Mouse (Mus musculus): ENCODE results near the gene Apba3. TPM values are rescaled to one million over a fixed set of nuclear protein-coding genes. Genes with fewer than 3 reads are reported as not detected.
A peak's percentile ranks its signal among the peaks of the same experiment; 100 is the strongest.

The Apba3 gene
- total and polyA plus RNA-seq, 3 experiments, result 68.9 to 73.2 TPM; not detected in 1

DNA sequence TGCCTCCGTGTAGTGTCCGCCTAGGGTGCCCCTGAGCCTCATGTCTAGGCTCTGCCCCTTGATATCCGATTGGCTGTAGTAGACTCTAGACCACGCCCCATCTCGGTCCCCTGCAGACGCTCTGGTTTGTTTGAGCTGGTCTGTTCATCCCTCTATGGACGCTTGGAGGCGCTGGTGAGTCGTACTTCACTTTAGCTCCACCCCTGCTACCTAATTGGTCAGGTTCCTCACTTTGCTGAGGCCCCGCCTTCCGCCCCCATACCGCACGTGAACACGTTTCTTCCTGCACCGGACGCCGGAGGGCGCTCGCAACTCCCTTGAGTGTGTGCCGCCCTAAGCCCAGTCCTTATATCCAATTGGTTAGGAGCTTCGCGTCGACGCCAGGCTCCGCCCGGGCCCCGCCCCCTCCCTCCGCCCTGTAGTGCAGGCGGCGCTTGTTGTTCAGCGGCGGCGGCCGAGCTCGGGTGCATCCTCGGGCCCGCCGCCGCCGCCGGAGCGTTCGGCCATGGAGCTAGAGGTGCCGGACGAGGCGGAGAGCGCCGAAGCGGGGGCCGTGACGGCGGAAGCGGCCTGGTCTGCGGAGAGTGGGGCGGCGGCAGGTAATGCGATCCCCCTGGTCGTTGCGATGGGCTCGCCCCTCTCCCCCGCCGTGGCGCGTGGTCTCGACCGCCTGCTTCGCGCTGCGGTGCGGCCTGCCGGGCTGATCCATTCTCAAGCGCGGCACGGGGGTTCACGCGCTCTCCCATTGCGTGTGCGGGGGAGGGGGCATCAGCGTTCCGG is 26.0 kb downstream of the Apba3 start, which contains the start of gene Pip5k1c:
Gene Pip5k1c (plus strand): TSS at position 410 of the 780 bp plus-strand sequence.
- H3K9me3 ChIP-seq (replicated peaks; ENCODE audit: insufficient read depth, low read length), result no peaks in the 10 kb centered on the region
- DNase-seq (ENCODE audit: low read depth, low spot score), result peak; percentile 100
- H3K9ac ChIP-seq (ENCODE audit: control insufficient read depth, low read depth, low read length, poor library complexity, severe bottlenecking), result peak within 1 kb of the TSS; percentile 88
- H3K4me1 ChIP-seq (ENCODE audit: control insufficient read depth in 1 of 2, insufficient read depth in 2 of 2, low read length in 2 of 2), result peaks cover 11 to 30% of the 10 kb centered on the region in 2 experiments
- no peaks in the 10 kb centered on the region for H3K27me3 ChIP-seq (ENCODE audit: control insufficient read depth in 1 of 2, insufficient read depth in 2 of 2, low read length in 2 of 2)
- H3K27ac ChIP-seq (ENCODE audit: control insufficient read depth, low read depth, low read length), result peak within 1 kb of the TSS; percentile 82
- peak within 1 kb of the TSS; percentile 86 to 91 for H3K4me3 ChIP-seq (ENCODE audit: control insufficient read depth in 1 of 2, insufficient read depth in 1 of 2, low read depth in 2 of 2, low read length in 2 of 2)
- H3K79me2 ChIP-seq (ENCODE audit: control insufficient read depth, insufficient read depth, low read length, poor library complexity), result peaks cover 45% of the 10 kb centered on the region
- H3K36me3 ChIP-seq (ENCODE audit: control insufficient read depth in 1 of 2, insufficient read depth in 2 of 2, low read length in 2 of 2), result peaks cover 0 to 20% of the 10 kb centered on the region in 2 experiments; a peak in 2 of 4 replicates
- TF ChIP-seq ZKSCAN1 (IDR thresholded peaks at IDR 0.05; ENCODE audit: low read depth, low read length) (no peak), MYB (IDR thresholded peaks at IDR 0.05; ENCODE audit: low read depth, low read length) (no peak), POLR2AphosphoS5 (IDR thresholded peaks at IDR 0.05; ENCODE audit: borderline replicate concordance, low read depth, low read length) (no peak), KAT2A (conservative IDR thresholded peaks at IDR 0.05; ENCODE audit: low read depth, low read length) (no peak; the same call in 1 of the 2 replicates), CHD1 (IDR thresholded peaks at IDR 0.05; ENCODE audit: low read depth, low read length) (peak; percentile 99), POLR2A (IDR thresholded peaks at IDR 0.05; ENCODE audit: control insufficient read depth in 1 of 2, insufficient read depth in 1 of 2, low read depth in 1 of 2, low read length in 2 of 2, poor library complexity in 1 of 2) (peak; percentile 73 to 91), CTCF (IDR thresholded peaks at IDR 0.05 in 2 of 3, conservative IDR thresholded peaks at IDR 0.05 in 1 of 3; ENCODE audit: control insufficient read depth in 1 of 3, insufficient read depth in 1 of 3, low read depth in 2 of 3, low read length in 3 of 3, poor library complexity in 1 of 3, severe bottlenecking in 1 of 3) (peak; percentile 64 to 96 (median 82)), ZC3H11A (IDR thresholded peaks at IDR 0.05; ENCODE audit: low read depth, low read length) (no peak), TAL1 (IDR thresholded peaks at IDR 0.05; ENCODE audit: low read length) (no peak), GATA1 (IDR thresholded peaks at IDR 0.05; ENCODE audit: low read depth, low read length) (no peak), CHD2 (IDR thresholded peaks at IDR 0.05; ENCODE audit: low read length) (no peak), RCOR1 (IDR thresholded peaks at IDR 0.05; ENCODE audit: low read depth, low read length) (no peak), POLR2AphosphoS2 (IDR thresholded peaks at IDR 0.05; ENCODE audit: low read length) (peak; percentile 85; the same call in 1 of the 2 replicates), TBP (IDR thresholded peaks at IDR 0.05; ENCODE audit: low read depth, low read length) (peak; percentile 62), MAFK (IDR thresholded peaks at IDR 0.05; ENCODE audit: borderline replicate concordance, low read depth, low read length) (no peak), ZMIZ1 (IDR thresholded peaks at IDR 0.05; ENCODE audit: low read depth, low read length) (no peak), E2F4 (IDR thresholded peaks at IDR 0.05; ENCODE audit: borderline replicate concordance, low read depth, low read length) (no peak), MAZ (IDR thresholded peaks at IDR 0.05; ENCODE audit: low read depth, low read length) (peak; percentile 71; the same call in 1 of the 2 replicates), USF2 (IDR thresholded peaks at IDR 0.05; ENCODE audit: borderline replicate concordance in 1 of 2, insufficient read depth in 1 of 2, low read depth in 1 of 2, low read length in 2 of 2) (no peak), SMC3 (IDR thresholded peaks at IDR 0.05; ENCODE audit: low read depth, low read length) (peak; percentile 65), USF1 (IDR thresholded peaks at IDR 0.05; ENCODE audit: low read depth, low read length) (peak; percentile 88), ZNF384 (IDR thresholded peaks at IDR 0.05; ENCODE audit: low read depth, low read length) (no peak), BHLHE40 (IDR thresholded peaks at IDR 0.05; ENCODE audit: borderline replicate concordance, low read depth, low read length) (peak; percentile 100), MYC (IDR thresholded peaks at IDR 0.05; ENCODE audit: low read depth, low read length) (peak; percentile 94), NRF1 (IDR thresholded peaks at IDR 0.05; ENCODE audit: insufficient read depth, low read depth, low read length, poor library complexity, severe bottlenecking) (peak; percentile 9; the same call in 1 of the 2 replicates), RAD21 (IDR thresholded peaks at IDR 0.05; ENCODE audit: low read depth, low read length) (peak; percentile 47), ETS1 (IDR thresholded peaks at IDR 0.05; ENCODE audit: low read depth, low read length) (0 out of 2 replicates have a peak, but pooled peaks have one; percentile 47), MEF2A (IDR thresholded peaks at IDR 0.05; ENCODE audit: extremely low read depth, insufficient replicate concordance, low read depth, low read length, poor library complexity, severe bottlenecking) (no peak), SIN3A (IDR thresholded peaks at IDR 0.05; ENCODE audit: low read length) (peak; percentile 71; the same call in 1 of the 2 replicates), JUND (IDR thresholded peaks at IDR 0.05; ENCODE audit: low read depth, low read length) (no peak), MXI1 (IDR thresholded peaks at IDR 0.05; ENCODE audit: low read depth, low read length) (peak; percentile 19; the same call in 1 of the 2 replicates), MAX (IDR thresholded peaks at IDR 0.05; ENCODE audit: low read length) (peak; percentile 80), NELFE (IDR thresholded peaks at IDR 0.05; ENCODE audit: low read depth, low read length) (peak; percentile 79), UBTF (IDR thresholded peaks at IDR 0.05; ENCODE audit: borderline replicate concordance, insufficient read depth, low read depth, low read length) (no peak), EP300 (IDR thresholded peaks at IDR 0.05; ENCODE audit: low read depth in 1 of 2, low read length in 2 of 2) (no peak), GABPA (IDR thresholded peaks at IDR 0.05; ENCODE audit: low read depth, low read length) (no peak)
